Mouse (Mus musculus): ENCODE data around the gene Gas2l2. TPM values are rescaled to one million over a fixed set of nuclear protein-coding genes. Genes with fewer than 3 reads are reported as not detected.
A peak's percentile ranks its signal among the peaks of the same experiment; 100 is the strongest.

Gene Gas2l2
- total and polyA plus RNA-seq, 2 experiments: not detected

GRCm38 (mm10) chr11:83406391-83406790 is 22.9 kb downstream of the Gas2l2 start:
- Histone ChIP-seq H3K4me3 (ENCODE audit: insufficient read depth, low read depth, low read length) (no peak overlapping the region), H3K9ac (ENCODE audit: low read depth, low read length) (no peak overlapping the region), H3K27me3 (ENCODE audit: control insufficient read depth, insufficient read depth, low read length) (no peaks in the 10 kb centered on the region), H3K4me1 (ENCODE audit: control insufficient read depth, insufficient read depth, low read length) (peaks cover 2% of the 10 kb centered on the region; the same call in 1 of the 2 replicates), H3K27ac (replicated peaks; ENCODE audit: insufficient read depth, low read depth, low read length) (no peak overlapping the region), H3K79me2 (ENCODE audit: control insufficient read depth, insufficient read depth, low read length) (no peaks in the 10 kb centered on the region), H3K36me3 (ENCODE audit: control insufficient read depth, insufficient read depth, low read length) (peaks cover 7% of the 10 kb centered on the region; the same call in 1 of the 2 replicates)
- TF ChIP-seq CTCF (IDR thresholded peaks at IDR 0.05; ENCODE audit: low read depth, low read length) (no peak), POLR2A (IDR thresholded peaks at IDR 0.05; ENCODE audit: extremely low read depth, insufficient read depth, low read length) (no peak)
- no peak for DNase-seq (ENCODE audit: extremely low read depth, low read depth, low spot score)
- WGBS: 76% methylated on average over 3 of the region's 3 CpGs

- Histone ChIP-seq H3K9ac (ENCODE audit: low read depth, low read length) (no peak overlapping the region), H3K4me1 (ENCODE audit: control insufficient read depth, insufficient read depth, low read length) (no peaks in the 10 kb centered on the region), H3K4me3 (ENCODE audit: insufficient read depth, low read depth, low read length) (no peak overlapping the region), H3K79me2 (ENCODE audit: control insufficient read depth, insufficient read depth, low read length) (no peaks in the 10 kb centered on the region), H3K36me3 (ENCODE audit: control insufficient read depth, insufficient read depth, low read length) (peaks cover 13% of the 10 kb centered on the region; the same call in 1 of the 2 replicates), H3K27ac (replicated peaks; ENCODE audit: insufficient read depth, low read depth, low read length) (no peak overlapping the region), H3K27me3 (ENCODE audit: control insufficient read depth, insufficient read depth, low read length) (no peaks in the 10 kb centered on the region)
- TF ChIP-seq CTCF (IDR thresholded peaks at IDR 0.05; ENCODE audit: low read depth, low read length) (no peak), POLR2A (IDR thresholded peaks at IDR 0.05; ENCODE audit: extremely low read depth, insufficient read depth, low read length) (no peak)
- WGBS: 92% methylated on average over 7 of the region's 7 CpGs
- no peak for DNase-seq (ENCODE audit: extremely low read depth, low read depth, low spot score)
Observed at GRCm38 (mm10) chr11:83403787-83404186, 25.5 kb downstream of the Gas2l2 start.

- no peak overlapping the region for H3K27ac ChIP-seq (replicated peaks; ENCODE audit: insufficient read depth, low read depth, low read length)
- H3K79me2 ChIP-seq (ENCODE audit: control insufficient read depth, insufficient read depth, low read length): no peaks in the 10 kb centered on the region
- H3K4me3 ChIP-seq (ENCODE audit: insufficient read depth, low read depth, low read length): no peak overlapping the region
- H3K4me1 ChIP-seq (ENCODE audit: control insufficient read depth, insufficient read depth, low read length): no peaks in the 10 kb centered on the region
- DNase-seq (ENCODE audit: extremely low read depth, low read depth, low spot score): no peak
- H3K27me3 ChIP-seq (ENCODE audit: control insufficient read depth, insufficient read depth, low read length): no peaks in the 10 kb centered on the region
- TF ChIP-seq POLR2A (IDR thresholded peaks at IDR 0.05; ENCODE audit: extremely low read depth, insufficient read depth, low read length): no peak
- TF ChIP-seq CTCF (IDR thresholded peaks at IDR 0.05; ENCODE audit: low read depth, low read length): no peak
- H3K9ac ChIP-seq (ENCODE audit: low read depth, low read length): no peak overlapping the region
- peaks cover 27% of the 10 kb centered on the region; the same call in 1 of the 2 replicates for H3K36me3 ChIP-seq (ENCODE audit: control insufficient read depth, insufficient read depth, low read length)
- 71% methylated on average over 5 of the region's 5 CpGs for WGBS
Observed at GRCm38 (mm10) chr11:83398724-83399123, 30.5 kb downstream of the Gas2l2 start.

- no peaks in the 10 kb centered on the region for H3K79me2 ChIP-seq (ENCODE audit: control insufficient read depth, insufficient read depth, low read length)
- H3K4me1 ChIP-seq (ENCODE audit: control insufficient read depth, insufficient read depth, low read length): no peaks in the 10 kb centered on the region
- peaks cover 33% of the 10 kb centered on the region for H3K36me3 ChIP-seq (ENCODE audit: control insufficient read depth, insufficient read depth, low read length)
- WGBS: 73% methylated on average over 7 of the region's 7 CpGs
- no peak overlapping the region for H3K9ac ChIP-seq (ENCODE audit: low read depth, low read length)
- peak; percentile 31 for DNase-seq (ENCODE audit: extremely low read depth, low read depth, low spot score)
- H3K27ac ChIP-seq (replicated peaks; ENCODE audit: insufficient read depth, low read depth, low read length): no peak overlapping the region
- TF ChIP-seq POLR2A (IDR thresholded peaks at IDR 0.05; ENCODE audit: extremely low read depth, insufficient read depth, low read length): no peak
- TF ChIP-seq CTCF (IDR thresholded peaks at IDR 0.05; ENCODE audit: low read depth, low read length): no peak
- no peak overlapping the region for H3K4me3 ChIP-seq (ENCODE audit: insufficient read depth, low read depth, low read length)
- no peaks in the 10 kb centered on the region for H3K27me3 ChIP-seq (ENCODE audit: control insufficient read depth, insufficient read depth, low read length)
Observed at GRCm38 (mm10) chr11:83397626-83398025, 31.6 kb downstream of the Gas2l2 start.

- H3K4me1 ChIP-seq (ENCODE audit: control insufficient read depth, insufficient read depth, low read length): no peaks in the 10 kb centered on the region
- H3K27ac ChIP-seq (replicated peaks; ENCODE audit: insufficient read depth, low read depth, low read length): no peak overlapping the region
- H3K79me2 ChIP-seq (ENCODE audit: control insufficient read depth, insufficient read depth, low read length): no peaks in the 10 kb centered on the region
- H3K36me3 ChIP-seq (ENCODE audit: control insufficient read depth, insufficient read depth, low read length): peaks cover 39% of the 10 kb centered on the region
- H3K4me3 ChIP-seq (ENCODE audit: insufficient read depth, low read depth, low read length): no peak overlapping the region
- H3K27me3 ChIP-seq (ENCODE audit: control insufficient read depth, insufficient read depth, low read length): no peaks in the 10 kb centered on the region
- no peak for TF ChIP-seq CTCF (IDR thresholded peaks at IDR 0.05; ENCODE audit: low read depth, low read length)
- no peak for TF ChIP-seq POLR2A (IDR thresholded peaks at IDR 0.05; ENCODE audit: extremely low read depth, insufficient read depth, low read length)
- DNase-seq (ENCODE audit: extremely low read depth, low read depth, low spot score): no peak
- WGBS: 82% methylated on average over 6 of the region's 6 CpGs
- no peak overlapping the region for H3K9ac ChIP-seq (ENCODE audit: low read depth, low read length)
Observed at GRCm38 (mm10) chr11:83394802-83395439, 34.3 kb downstream of the Gas2l2 start.

DNA sequence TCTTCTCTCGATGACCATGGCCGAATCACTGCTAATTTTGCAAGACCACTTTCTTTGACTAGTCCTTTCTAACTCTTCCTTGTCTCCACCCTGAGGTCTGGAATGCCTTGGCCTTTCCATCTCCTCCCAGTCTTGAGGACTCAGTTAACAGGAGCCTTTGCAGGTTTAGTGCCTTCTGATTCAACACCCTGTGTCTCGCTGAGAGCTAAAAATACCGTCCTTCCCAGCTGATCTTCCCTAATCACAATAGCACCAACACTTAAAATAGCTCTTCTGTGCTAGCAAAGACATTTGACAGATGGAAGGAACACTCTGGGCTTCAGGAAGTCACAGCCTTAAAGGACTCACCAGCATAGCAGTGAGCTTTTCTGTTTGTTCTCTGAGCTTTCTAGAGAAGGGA is 36.2 kb downstream of the Gas2l2 start:
- 86% methylated on average over 4 of the region's 4 CpGs for WGBS
- H3K9ac ChIP-seq (ENCODE audit: low read depth, low read length): no peak overlapping the region
- no peak for TF ChIP-seq POLR2A (IDR thresholded peaks at IDR 0.05; ENCODE audit: extremely low read depth, insufficient read depth, low read length)
- no peak for TF ChIP-seq CTCF (IDR thresholded peaks at IDR 0.05; ENCODE audit: low read depth, low read length)
- H3K27ac ChIP-seq (replicated peaks; ENCODE audit: insufficient read depth, low read depth, low read length): no peak overlapping the region
- peaks cover 30% of the 10 kb centered on the region for H3K36me3 ChIP-seq (ENCODE audit: control insufficient read depth, insufficient read depth, low read length)
- H3K27me3 ChIP-seq (ENCODE audit: control insufficient read depth, insufficient read depth, low read length): no peaks in the 10 kb centered on the region
- H3K79me2 ChIP-seq (ENCODE audit: control insufficient read depth, insufficient read depth, low read length): no peaks in the 10 kb centered on the region
- H3K4me1 ChIP-seq (ENCODE audit: control insufficient read depth, insufficient read depth, low read length): no peaks in the 10 kb centered on the region
- H3K4me3 ChIP-seq (ENCODE audit: insufficient read depth, low read depth, low read length): no peak overlapping the region
- DNase-seq (ENCODE audit: extremely low read depth, low read depth, low spot score): no peak

Data from liver, adult 2 months (tissue).